Mouse (Mus musculus): ENCODE results near the gene Sun2.

Gene Sun2

DNA sequence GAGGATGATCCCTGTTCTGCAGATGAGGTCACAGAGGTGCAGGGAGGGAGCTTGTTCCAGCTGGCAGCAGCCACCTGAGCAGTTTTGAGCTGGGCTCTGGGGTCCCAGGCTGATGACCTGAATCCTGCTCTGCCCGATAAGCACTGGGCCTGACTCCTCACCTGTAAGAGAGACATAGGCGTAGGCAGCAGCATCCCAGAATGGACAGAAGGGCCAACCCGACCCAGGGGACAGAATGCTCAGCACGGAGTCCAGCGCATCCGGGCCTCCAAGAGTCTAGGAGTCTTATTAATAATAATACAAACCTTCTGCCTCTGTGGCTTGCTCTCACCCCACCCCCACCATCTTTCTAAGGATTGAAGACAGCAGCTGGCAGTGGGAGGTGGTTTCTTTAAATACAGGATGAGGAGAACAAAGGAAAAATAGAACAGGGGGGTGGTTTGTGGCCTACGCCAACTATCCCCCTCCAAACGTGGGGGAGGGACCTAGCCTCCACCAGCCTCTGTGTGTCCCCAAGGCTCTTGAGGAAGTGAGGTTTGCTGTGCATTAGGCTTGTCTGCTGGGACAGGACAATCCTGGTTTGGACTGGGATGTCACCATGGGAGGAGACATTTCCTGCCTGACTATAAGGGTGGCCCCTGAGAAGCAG, 13.8 kb upstream of the Sun2 start:
- DNase-seq (ENCODE audit: low read depth): no peak

GRCm38 (mm10) chr15:79755176-79755575, 12.8 kb upstream of the Sun2 start:
- no peak for DNase-seq (ENCODE audit: low read depth)

- DNase-seq (ENCODE audit: low read depth): no peak
Measured at GRCm38 (mm10) chr15:79753873-79754272, 11.5 kb upstream of the Sun2 start.

DNA sequence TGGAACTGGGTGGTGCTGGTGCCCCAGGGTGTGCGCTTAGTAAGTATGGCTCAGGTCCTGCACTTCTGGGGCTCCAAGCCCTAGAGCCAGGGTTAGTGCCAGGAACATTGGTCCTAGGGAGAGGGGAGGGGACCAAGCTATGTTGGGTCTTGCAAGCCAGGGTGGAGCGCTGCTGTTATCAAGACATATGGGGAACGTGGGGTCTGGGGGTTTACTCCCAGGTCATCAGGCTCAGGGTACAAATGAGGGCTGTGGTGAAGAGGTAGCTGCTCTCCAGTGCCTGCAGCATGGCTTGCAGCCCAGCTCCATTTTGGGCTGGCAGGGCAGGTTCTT, 11.1 kb upstream of the Sun2 start:
- DNase-seq (ENCODE audit: low read depth): no peak

DNA sequence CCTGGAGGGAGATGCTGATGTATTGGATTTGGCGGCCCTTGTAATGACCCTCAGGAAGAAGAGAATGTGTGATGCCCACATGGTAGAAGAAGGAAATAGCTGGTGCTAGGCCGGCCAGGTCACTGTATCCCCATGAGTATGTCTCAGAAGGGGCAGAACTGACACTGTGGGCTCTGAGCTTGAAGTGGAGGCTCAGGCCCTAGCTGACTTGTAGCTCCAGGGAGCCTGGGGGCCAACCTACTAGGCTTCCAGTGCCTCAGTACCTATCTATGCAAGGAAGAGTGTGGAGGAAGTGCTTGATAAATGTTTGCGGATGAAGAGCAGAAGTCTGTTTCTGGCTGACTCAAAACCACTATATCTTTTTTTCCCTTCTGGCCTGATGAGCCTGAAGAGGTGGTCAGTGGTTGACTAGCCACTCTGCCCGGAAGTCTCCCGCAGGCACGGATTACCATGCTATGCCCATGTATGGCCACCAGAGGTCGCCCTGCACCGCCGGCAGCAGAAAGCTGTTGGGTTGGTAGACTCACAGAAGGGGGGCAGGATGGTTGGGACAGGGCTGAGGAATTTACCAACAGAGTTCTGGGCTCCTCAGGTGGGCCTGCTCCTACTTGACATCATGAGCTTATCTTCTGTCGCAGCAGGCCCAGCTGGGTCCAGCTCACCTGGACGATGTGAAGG, 10.5 kb upstream of the Sun2 start:
- no peak for DNase-seq (ENCODE audit: low read depth)

- no peak for DNase-seq (ENCODE audit: low read depth)
Measured at GRCm38 (mm10) chr15:79751772-79752171, 9.4 kb upstream of the Sun2 start.

- no peak for DNase-seq (ENCODE audit: low read depth)
Measured at GRCm38 (mm10) chr15:79750266-79750665, 7.9 kb upstream of the Sun2 start.

GRCm38 (mm10) chr15:79749162-79749561, 6.8 kb upstream of the Sun2 start:
- no peak for DNase-seq (ENCODE audit: low read depth)

DNA sequence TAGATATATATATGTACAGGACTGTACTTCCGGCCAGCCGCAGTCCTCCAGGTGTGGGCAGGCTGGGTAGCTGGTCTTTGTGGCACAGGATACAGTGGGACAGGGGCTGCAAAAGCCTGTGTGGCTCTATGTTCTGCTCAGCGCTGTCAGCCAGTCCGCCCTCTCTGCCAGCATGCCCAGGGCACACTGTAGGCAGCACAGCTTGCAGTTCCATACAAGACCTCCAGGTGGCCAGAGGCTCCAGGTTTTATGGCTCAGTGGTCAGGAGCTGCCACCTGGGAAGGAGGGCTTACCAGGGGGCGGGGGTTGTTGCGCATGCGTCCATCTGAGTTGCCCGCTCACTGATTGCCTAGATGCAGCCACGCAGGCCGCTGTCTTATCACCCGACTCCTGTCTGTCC, 5.7 kb upstream of the Sun2 start:
- no peak for DNase-seq (ENCODE audit: low read depth)

- DNase-seq (ENCODE audit: low read depth): no peak
Measured at GRCm38 (mm10) chr15:79745883-79746282, 3.5 kb upstream of the Sun2 start.

- DNase-seq (ENCODE audit: low read depth): no peak
Measured at GRCm38 (mm10) chr15:79745312-79745711, 3.0 kb upstream of the Sun2 start.

- no peak for DNase-seq (ENCODE audit: low read depth)
Measured at GRCm38 (mm10) chr15:79744742-79745141, 2.4 kb upstream of the Sun2 start.

- no peak for DNase-seq (ENCODE audit: low read depth)
Measured at GRCm38 (mm10) chr15:79744001-79744400, 1.7 kb upstream of the Sun2 start.

DNA sequence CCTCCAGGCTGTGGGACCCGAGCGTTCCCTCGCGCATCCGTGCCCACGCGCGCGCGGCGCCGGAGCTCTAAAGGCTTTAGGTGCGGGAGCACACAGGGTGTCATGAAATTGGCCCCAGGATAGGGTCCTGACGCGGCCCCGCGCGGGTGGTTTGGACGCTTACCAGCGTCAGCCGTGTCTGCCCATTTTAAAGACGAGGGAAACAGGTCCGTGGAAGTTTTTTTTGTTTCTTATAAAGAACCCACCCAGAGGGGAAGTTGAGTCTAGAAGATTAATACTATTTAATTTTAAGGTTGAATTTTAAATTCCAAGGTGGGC, 329 bp upstream of the Sun2 start:
- no peak for DNase-seq (ENCODE audit: low read depth)

- no peak for DNase-seq (ENCODE audit: low read depth)
Measured at GRCm38 (mm10) chr15:79741173-79741858, 1.0 kb downstream of the Sun2 start.

GRCm38 (mm10) chr15:79740739-79741138, 1.6 kb downstream of the Sun2 start:
- DNase-seq (ENCODE audit: low read depth): no peak

- no peak for DNase-seq (ENCODE audit: low read depth)
Measured at GRCm38 (mm10) chr15:79734311-79734710, 8.0 kb downstream of the Sun2 start.

DNA sequence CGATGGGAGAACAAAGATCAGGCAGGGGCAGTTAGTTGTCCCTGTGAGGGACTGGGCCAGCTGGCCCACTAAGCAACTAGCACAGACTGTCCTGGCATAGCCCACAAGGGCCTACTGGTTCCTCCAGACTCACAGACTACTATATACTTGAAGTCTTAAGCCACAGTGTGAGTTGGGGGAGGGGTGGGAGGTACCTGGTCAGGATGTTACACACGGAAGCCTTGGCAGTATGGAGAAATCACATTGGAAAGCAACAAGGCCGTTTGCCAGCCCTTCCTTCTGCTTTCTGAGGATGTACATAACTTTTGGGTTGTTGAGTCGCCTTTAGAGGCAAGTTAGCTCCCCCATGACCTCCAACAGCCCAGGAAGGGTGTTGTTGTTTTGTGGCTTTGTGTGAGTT, 8.7 kb downstream of the Sun2 start:
- no peak for DNase-seq (ENCODE audit: low read depth)

DNA sequence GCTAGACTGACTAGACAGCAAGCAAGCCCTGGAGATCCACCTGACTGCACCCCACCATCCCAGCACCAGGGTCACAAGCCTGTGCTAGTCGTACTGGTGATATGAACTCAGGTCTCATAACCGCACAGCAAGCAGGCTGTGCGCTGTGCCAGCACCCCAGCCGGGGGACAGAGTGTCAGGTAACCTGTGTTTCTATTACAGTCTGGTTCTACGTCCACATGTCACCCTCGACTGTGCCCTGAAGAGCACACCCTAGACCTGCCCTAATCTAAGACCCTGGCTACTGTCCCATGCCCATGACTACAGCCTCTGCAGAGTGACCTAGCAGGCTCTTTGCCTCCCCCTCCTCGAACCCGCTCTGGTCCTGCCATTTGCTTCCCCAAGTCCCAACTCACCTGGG, 9.1 kb downstream of the Sun2 start:
- no peak for DNase-seq (ENCODE audit: low read depth)

DNA sequence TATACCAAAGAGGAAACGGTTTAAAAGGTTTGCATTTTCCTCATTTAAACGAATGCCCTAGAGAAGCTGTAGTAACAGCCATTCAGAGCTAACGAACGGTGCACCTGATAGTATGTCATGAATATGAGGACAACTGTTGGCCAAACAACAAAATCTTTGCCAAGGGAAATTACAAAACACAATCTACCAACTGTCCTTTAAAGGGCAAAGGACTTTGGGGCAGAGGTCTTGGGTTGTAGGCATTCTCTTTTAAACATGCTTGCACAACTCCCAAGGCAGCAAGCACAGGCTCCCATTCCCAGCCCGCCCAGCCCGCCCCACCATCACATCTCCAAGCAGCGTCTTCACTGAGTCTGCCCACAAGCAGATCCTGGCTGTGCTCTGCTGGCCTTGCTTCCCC, 10.8 kb downstream of the Sun2 start:
- no peak for DNase-seq (ENCODE audit: low read depth)

DNA sequence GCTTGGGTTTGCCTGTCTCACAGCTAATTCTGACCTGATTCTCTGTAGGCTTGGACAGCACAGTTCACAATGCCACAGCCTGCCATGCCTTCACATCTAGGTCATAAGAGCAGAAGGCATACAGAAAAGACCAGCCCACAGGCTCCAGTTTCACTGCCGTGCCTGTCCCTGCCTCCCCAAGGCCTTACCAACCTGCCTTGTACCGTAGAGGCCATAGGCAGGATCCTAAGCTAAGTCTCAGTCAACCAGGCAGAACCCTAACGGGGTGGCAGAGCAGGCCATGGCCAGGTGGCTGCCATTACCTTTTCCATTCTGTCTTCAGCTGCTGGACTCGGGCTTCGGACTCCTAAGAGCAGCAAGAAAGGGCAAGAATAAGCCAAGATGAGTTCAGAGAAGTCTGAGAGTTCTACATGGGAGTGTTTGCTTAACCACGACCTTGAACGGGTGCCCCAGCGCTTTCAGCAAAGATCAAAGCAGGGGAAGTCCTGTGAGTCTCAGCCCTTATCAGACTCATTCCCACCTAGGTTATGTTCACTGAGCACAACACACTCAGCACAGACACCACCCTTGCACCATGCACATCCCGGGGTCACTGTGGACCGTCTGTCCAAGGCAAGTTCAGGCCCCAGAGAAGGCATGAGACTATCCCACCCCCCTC, 13.5 kb downstream of the Sun2 start:
- DNase-seq (ENCODE audit: low read depth): no peak

GRCm38 (mm10) chr15:79728311-79728710, 14.0 kb downstream of the Sun2 start:
- DNase-seq (ENCODE audit: low read depth): no peak

- DNase-seq (ENCODE audit: low read depth): no peak
Measured at GRCm38 (mm10) chr15:79727840-79728239, 14.5 kb downstream of the Sun2 start.

All from c-Kit-positive CD71-positive TER-119-negative erythroid progenitor cells, embryonic 14.5 days (primary cell).